Mouse (Mus musculus): ENCODE results near the gene Specc1l.

Gene Specc1l

DNA sequence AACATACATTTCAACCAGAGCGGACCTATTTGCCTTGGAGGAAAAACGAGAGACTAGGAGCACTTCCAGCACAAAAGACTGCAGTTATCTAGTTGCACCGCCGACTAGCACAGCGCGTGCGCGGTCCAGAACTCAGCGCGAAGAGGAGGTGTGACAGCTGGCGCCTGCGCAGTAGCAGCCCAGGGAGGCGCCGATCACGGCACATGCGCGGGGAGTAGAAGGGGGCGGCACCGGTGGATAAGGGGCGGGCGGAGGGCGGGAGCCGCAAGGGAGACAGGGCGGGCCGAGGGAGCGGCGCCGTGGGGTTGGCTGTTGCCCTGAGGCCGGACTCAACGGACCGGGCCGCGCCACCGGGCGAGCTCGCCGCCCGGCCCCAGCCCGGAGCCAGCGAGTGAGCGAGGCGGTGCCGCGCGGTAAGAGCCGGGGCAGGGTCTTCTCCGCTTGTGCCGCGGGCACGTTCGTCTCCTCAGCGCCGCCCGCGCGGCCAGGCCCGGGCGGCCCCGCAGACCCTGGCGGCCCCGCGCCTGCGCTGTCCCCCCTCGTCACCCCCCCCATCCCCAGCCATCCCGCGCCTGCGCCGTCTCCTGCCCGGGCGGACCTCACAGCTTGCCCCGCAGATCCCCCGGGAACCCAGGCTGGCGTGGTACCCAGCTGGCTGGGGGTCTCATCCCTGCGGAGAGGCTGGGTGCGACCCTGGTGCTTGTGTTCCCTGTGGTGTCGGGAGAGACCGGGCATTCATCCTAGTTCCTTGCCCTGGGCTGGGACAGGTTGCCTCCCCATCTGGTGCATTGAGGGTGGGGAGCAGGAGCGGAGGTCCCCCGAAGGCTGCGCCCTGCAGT, at the start of gene Specc1l:
Gene Specc1l (plus strand): TSS at position 267 of the 839 bp plus-strand sequence.
- peak; percentile 98 for DNase-seq (ENCODE audit: extremely low spot score, low spot score)

DNA sequence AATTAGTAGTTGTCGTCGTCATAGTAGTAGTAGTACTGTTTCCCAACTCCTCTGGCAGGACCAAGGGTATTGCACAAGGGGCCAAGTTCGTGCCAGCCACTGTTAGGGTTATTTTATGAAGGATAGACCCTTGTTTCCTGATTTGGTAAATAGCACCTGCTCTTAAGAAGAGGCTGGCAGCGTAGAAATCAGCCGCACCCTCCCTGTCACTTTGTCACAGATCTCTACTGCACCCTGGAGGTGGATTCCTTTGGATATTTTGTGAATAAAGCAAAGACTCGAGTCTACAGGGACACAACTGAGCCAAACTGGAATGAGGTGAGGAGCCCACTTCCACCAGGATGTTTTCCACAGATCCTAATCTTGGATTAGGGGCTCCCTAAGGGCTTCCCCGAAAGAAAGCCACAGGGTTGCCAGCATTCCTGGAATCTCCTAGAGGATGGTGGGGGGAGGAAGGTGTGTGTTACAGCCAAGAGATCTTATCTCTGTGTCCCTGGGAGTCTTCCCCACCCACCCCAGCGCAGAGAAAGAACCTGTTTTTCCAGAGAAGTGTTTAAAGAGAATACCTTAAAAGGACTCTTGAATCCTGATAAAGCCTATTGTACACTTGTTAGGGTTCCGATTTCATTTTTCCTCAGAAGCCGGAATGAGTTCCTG, 45.9 kb upstream of the Specc1l start:
- DNase-seq (ENCODE audit: extremely low spot score, low spot score) = no peak

DNA sequence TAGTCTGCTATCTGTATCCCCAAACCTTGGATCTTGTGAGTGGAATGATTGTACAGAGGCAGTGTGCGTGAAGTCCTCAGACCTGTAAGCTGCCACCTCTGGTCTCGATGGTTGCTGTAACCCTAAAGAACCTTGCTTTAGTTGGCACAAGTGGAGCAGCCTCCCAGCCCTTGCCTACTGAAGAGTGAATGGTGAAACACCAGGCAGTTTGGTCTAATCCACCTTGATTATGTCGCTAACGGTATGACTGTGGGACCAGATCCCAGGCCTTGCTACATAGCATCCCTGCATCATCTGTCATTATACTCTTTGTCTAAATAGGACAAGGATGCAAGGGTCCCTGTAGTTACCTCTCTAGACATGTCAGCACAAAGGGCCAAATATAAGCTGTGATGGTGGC, 45.3 kb upstream of the Specc1l start:
- no peak for DNase-seq (ENCODE audit: extremely low spot score, low spot score)

DNA sequence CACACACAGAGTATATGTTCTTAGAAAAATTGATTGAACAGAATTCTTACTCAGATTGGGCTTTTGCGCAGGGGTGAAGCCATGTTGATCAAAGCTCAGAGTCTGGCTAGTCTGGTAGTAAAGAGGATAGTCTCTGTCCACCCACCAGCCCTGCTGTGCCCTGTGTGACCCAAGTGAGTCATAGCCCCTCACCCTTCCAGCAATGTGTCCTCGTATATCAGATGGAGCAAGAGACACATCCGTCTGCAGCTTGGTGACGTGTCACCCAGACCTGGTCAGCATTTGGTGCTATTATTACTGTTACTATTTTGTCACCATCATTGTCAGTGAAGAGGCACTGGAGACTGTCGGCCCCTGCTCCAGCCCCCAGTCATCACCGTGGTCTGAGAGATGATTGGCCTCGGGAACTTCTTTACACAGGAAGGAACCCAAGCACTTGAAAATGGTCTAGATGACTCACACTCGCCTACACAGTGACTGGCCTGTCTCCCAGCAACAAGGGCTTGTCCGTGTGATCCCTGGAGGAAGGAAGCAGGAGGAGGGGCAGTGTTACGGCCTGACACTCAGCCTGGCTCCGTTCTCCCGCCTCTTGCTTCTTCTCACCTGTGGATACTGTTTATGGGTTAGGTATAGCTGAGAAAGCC, 41.5 kb upstream of the Specc1l start:
- DNase-seq (ENCODE audit: extremely low spot score, low spot score) = no peak

DNA sequence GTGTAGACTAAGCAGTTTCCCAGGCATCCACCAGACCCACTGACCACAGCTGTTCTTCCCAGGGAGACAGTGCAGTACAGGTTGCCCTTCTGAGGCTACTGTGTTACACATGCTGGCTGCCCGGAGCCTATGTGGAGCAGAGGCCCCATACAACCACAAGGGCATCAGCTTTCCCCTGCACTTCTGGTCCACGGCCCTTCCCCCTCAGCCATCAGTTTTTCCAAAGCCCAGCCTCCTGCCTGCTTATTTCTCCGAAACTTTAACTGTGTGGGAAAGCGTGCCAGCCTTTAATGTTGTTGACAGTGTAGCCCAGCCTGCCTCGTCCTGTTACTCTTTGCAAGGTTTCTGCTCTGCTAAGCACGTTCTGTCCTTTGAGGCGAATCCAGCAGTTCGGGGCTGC, 38.8 kb upstream of the Specc1l start:
- no peak for DNase-seq (ENCODE audit: extremely low spot score, low spot score)

DNA sequence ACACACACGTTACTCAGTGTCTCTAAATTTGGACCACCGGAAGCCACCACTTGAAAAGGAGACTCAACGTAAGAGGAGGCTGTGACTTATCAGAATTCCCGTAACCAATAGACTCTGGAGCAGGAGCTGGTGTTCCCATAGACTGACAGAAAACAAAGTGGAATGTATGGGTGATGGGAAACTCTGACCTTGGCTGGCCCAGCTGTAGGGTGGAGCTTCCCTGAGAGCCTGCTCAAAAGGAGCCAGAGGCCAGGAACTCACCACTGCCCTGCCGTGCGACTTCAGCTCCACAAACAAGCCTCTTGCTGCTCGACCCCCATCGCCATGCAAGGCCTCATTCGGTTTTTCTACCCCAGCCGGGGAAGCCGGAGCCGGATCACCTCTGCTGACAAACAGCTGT, 38.2 kb upstream of the Specc1l start:
- DNase-seq (ENCODE audit: extremely low spot score, low spot score) = no peak

DNA sequence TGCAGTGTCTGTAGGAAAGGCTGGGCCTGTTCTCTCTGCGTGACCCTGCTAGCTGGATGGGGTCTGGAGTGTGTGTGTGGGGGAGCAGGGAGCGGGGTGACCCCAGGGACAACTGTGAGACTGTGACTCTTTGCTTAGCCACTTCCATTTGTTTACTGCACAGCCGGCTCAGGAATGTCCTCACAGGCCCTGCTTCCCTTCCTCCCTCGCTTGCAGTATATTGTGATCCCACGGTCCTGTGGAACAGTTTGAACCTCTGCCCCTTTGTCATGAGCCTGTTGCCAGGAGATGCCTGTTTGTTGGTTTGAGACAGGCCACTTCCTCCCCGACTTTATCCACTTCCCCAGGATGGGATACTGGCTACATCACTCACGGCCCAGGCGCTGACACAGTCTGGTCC, 35.4 kb upstream of the Specc1l start:
- no peak for DNase-seq (ENCODE audit: extremely low spot score, low spot score)

DNA sequence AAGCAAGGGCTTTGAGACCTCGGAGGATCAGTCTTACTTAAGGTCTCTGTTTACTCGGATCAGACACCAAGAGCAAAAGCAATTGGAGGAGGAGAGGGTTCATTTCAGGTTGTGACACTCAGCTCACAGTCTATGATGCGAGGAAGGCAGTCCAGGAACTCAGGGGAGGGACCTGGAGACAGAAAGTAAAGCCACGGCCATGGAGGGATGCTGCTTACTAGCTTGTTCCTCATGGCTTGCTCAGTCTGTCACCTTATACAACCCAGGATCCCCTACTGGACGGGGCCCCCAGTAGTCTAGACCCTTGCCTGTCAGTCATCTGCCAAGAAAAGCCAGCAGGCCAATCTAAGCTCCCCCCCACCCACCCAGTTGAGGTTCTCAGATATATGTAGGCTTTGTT, 33.0 kb upstream of the Specc1l start:
- no peak for DNase-seq (ENCODE audit: extremely low spot score, low spot score)

DNA sequence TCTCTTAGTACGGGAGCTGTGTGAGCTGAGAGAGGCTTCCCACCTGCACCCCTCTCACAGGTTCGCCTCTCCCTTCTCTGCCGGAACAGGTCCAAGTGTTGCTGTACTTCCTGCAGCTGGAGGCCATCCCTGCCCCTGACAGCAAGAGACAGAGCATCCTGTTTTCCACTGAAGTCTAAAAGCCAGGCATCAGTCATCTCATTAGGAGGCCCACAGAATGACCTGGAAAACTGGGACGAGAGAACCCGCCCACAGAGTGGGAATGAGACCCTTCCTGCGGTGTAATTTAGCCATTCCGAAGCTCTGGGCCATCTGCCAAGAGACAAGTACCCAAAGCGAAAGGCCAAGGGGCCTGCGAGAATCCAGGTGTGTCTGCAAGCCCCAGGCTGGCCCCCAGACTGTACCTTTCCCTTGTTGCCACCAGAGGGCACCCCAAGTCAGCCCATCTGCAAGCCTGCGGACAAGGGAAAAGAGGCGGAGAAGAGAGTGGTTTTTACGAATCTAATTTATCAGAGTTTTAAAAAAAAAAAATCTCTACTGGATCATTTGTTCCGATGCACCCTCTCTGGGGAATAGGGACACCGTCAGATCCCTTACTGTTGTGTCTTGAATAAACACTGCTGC, 29.6 kb upstream of the Specc1l start:
- DNase-seq (ENCODE audit: extremely low spot score, low spot score) = peak; percentile 67

DNA sequence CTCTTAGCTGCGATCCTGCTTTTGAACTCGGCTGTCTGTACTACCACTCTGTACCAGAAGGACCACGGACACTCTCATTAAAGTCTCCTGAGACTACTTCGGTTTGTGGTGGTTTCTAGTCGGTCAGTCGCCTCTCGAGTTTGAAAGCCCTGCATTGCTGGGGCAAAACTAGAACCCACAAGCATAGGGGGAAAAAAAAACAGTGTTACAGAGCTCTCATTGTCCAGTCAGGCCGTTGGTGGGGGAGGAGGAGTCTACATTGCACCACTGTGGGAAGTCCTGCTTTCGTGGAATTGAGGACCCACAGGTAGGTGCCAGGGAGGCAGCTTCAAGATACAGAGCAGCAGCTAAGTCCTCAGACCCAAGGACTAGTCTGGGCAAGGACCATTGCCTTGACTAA, 27.0 kb upstream of the Specc1l start:
- no peak for DNase-seq (ENCODE audit: extremely low spot score, low spot score)

DNA sequence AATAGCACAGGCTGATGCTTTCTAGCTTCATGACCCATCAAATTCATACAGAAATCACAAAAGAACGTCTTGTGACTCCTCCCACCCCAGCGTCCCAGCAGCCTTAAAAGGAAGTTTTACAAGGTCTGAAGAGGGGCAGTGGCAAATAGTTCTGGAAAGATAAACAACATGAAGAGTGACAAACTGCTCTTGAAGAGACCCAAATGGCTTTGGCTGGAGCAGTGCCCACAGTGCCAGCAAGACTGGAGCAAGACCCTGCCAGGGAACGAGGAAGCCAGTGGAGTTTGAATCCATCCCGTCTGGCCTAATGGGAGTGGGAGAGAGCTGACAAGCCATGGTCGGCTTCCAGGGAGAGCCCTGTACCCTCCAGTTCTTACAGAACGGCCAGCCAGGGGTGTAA, 25.3 kb upstream of the Specc1l start:
- DNase-seq (ENCODE audit: extremely low spot score, low spot score) = no peak

DNA sequence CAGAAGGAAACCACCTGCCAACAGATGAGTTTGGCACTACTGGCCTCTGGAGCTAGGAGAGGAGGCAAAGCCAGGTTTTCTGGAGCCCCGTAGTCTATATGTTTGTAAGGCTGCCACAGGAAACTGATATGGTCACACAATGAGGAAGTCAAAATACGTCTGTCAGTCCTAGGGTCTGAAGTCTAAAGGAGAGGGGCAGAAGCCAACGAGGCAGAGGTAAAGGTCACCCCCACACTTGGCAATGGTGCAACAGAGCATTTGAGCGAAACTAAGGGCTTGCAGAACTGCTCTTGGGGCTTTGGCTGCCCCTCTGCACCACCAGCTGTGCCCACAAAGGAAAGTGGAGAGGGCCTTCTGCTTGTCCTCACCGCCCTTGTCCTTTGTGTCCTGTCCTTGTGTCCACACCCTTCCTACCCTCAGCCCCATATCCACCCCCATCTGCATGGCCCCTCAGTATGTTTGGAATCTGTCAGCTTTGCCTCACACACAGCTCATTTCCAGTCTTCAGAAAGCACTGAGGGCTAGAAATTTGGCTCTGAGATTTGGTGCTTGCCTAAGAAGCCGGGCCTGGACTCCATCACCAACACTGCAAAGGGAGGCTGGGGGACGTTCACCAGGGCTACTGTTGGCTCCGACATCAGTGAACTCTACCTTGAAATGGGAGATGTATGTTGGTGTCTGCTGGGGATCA, 24.4 kb upstream of the Specc1l start:
- no peak for DNase-seq (ENCODE audit: extremely low spot score, low spot score)

DNA sequence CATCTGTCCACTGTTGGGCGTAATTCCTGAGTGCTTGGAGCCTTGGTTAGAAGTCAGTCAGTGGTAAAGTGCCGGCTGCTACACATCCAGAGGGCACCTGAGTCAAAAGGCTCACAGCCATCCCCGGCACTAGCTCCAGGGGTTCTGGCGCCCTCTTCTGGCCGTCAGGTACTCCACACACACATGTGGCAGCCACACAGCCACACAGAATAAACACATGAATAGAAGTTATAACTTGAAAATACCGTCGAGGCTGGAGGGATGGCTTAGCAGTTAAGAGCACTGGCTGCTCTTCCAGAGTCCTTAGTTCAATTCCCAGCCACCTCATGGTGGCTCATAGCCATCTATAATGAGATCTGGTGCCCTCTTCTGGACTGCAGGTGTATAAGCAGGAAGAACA, 20.2 kb upstream of the Specc1l start:
- DNase-seq (ENCODE audit: extremely low spot score, low spot score) = no peak

DNA sequence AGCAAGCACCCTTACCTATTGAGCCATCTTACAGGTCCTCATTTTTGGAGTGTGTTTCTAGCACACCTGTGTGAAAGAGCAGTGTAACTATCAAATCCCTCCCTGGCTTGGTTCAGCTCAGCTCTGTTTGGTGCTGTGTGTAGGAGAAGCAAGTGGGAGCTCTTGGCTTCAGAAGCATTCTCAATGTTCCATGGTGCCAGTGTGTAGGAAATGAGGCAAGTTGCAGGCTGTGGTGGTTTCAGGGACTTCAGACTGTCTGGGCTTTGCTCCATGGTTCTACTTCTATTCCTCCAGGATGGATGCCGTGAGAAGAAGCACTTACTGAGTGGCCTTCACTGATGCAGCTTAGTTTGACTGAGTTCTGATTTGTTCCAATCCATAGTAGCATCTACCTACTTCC, 14.1 kb upstream of the Specc1l start:
- no peak for DNase-seq (ENCODE audit: extremely low spot score, low spot score)

DNA sequence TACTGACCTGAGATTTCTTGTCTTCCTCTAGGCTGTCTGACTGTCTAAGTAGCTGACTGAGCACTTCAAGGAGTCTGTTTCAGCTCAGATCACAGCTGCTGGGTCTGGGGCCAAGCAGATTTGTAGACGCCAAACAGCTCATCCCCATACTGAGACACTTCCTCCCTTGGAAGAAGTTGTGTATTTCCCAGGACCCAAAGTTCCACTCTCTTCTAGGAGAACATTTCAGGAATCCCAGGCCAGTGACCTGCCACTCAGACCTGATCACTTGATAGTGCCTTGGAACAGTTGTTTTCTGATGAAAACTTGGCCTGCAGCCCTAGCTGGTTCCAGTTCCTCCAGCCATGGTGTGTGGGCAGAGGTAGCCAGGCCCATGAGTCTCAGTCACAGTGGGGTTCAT, 11.1 kb upstream of the Specc1l start:
- DNase-seq (ENCODE audit: extremely low spot score, low spot score) = no peak

DNA sequence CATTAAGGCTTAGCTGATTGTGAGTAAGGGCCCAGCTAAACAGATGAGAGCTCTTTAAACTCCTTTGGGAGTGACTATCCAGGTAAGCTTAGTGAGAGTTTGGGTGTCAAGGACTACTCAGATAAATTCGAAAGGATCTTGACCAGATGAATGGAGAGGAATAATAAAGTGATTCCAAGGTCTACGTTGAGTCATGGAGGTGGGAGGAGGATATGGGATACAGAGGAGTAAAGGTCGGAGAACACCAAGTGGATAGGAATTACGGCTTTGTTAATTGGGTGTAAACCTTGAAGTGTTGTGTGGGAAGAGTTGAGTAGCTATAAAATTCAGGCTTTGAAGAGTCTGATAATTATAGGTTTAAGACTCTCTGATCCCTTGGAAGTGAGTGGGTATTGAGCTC, 5.7 kb upstream of the Specc1l start:
- DNase-seq (ENCODE audit: extremely low spot score, low spot score) = no peak

DNA sequence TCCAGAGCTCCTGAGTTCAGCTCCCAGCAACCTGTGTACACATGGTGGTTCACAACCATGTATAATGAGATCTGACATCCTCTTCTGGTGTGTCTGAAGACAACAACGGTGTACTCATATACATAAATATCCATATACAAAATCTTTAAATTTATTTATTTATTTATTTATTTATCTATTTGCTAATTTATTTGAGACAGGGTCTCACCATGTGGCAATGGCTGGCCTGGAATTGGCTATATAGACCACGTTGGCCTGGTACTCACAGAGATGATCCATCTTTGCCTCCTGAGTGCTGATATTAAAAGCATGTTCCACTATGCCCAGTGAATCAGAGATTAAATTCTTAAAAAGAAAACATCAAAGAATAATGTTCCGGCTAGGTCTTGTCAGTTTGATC, 1.0 kb upstream of the Specc1l start:
- DNase-seq (ENCODE audit: extremely low spot score, low spot score) = no peak

DNA sequence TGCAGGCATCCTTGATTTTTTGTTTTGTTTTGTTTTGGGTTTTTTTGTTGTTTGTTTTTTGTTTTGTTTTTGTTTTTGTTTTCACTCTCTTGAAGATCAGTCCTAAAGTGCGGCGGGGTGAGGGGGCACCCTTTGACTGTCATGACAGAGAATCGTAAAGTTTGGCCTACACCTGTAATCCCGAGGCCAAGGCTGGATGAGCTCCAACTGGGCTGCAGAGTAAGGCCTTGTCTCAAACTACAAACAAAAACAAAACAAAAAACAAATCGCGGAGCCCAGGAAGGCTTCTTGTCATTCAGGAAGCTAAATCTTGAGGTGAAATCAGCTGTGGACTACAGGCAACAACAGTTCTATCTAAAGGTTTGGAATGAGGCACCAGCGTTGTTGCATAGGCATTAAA, 1.1 kb downstream of the Specc1l start:
- no peak for DNase-seq (ENCODE audit: extremely low spot score, low spot score)

DNA sequence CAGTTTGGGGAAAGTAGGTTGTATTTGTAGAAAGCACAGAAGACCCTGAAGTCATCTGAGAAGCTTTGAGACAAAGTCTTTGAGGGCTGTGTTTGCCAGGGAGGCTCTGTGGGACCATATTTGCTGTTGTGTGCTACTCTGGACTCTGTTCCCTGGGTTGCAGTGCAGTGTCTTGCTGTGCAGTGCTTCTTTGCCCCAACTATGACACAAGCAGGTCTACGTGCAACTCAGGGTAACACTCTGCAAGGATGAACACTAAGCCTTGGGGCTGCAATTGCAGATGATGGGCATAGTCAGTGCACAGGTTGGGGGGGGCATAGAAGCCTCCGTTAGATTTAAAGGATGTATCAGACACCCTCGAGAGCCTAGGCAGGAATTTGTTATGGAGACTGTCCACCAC, 8.8 kb downstream of the Specc1l start:
- no peak for DNase-seq (ENCODE audit: extremely low spot score, low spot score)

DNA sequence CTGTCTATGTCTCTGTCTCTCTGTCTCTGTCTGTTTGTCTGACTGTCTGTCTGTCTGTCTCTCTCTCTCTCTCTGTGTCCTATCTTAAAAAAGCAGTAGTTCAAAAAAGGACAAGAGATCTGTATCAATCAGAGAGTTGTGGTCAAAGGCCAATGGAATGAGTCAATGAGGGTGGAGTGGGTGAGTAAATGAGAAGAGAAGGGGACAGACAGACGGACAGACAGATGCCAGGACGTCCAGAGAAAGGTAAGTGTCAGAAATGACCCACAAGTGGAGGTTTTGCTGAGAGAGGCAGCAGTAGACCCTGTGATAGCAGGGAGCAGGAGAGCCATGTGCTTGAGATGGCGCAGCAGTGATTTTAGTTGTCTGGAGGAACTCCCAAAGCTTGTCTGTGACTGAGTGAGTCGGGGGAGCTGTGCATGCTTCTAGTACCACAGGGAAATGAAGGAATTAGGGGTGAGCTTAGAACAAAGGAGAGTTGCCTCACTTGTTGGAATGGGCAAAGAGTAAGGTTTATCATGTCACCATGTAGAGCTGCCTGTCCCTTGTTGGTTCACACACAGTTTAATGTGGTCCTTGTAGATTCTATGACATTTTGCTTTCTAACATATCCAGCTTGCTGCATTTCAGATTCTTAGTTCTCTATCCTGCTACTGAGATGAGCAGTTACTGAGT, 10.2 kb downstream of the Specc1l start:
- DNase-seq (ENCODE audit: extremely low spot score, low spot score) = no peak

DNA sequence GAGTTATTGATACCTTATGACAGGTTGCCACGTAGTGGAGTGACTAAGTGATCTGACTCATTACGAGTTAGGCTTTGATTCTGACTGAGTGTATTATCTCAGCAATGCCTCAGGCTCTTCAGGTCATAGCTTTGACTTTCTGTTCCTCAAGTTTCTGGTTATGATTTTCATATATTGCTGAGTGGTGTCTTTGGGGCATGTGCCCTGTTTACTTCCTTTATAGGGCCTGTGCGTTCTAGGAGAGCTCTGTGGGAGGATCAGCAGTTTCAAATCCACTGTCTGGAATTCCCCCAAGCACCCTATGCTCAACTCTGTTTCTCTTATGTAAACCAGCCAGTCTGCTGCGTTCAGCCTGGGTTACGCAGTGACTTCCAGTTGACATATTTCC, 10.7 kb downstream of the Specc1l start:
- no peak for DNase-seq (ENCODE audit: extremely low spot score, low spot score)

Measured in neural tube, embryonic 10.5 days (tissue).